Mouse (Mus musculus) cerebellum, adult 2 months (tissue): ENCODE measurements around the gene Lmod3.

ENCODE experiments used
- CTCF ChIP-seq: fragments of 200-500 bp; IDR thresholded peaks from 2 replicates; pipeline ENCODE4 v1.5.1; 2011; ENCODE audit warnings: low read depth, mild to moderate bottlenecking, control low read depth, low read length, moderate library complexity, borderline replicate concordance; ENCODE audit not compliant: insufficient read depth
- POLR2A ChIP-seq: fragments of 200-500 bp; IDR thresholded peaks from 2 replicates; pipeline ENCODE4 v1.6.1; 2011; ENCODE audit warnings: low read length, control low read depth, borderline replicate concordance; ENCODE audit not compliant: insufficient read depth

- TF ChIP-seq CTCF (no peak), POLR2A (no peak)
These were observed 17.5 kb downstream of the Lmod3 start for GRCm38 (mm10) chr6:97234911-97235668.
